Mouse (Mus musculus): ENCODE data around the gene Nr1h2. TPM values are rescaled to one million over a fixed set of nuclear protein-coding genes. Genes with fewer than 3 reads are reported as not detected.

Gene Nr1h2
- total RNA-seq, 2 experiments from 2014 or later, result 34.6 to 56.8 TPM

DNA sequence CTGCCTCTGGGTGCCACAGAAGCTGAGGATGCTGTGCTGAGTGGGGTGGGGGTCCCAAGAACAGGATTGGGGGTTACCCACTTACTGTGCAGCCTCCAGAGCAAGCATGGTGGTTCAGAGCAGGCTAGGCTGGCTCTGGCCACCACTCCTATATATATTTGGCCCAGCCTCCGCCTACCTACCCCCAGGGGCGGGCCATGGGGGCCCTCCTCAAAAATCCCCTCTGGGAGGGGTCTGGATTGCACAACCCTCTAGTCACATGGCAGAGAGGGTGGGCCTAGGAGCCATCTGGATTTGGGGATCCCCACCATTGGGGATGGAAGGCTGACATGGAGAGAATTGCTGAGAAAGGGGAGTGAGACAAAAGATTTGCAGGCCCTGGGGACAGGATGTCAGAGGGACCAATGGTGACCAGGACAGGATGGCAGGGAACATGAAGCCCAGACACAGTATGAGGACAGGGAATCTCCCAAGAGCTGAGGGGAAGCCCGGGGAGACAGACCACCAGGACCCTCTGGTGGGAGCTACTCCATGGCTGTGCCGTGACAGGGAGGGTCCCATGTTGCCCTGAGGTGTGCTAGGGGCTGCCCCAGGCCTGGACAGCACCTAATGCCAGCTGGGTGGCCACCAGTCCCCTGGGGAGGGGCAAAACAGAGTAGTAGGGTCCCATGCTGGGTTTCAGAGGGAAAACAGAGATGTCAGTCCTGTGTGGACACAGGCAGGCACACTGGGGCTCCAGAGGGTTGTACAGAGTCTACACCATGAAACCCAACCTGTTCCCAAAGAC, 21.6 kb downstream of the Nr1h2 start, which contains the start of gene Spib:
Gene Spib, minus strand, starts transcription at position 126 of the 787 bp plus-strand sequence.
- no peak for ATAC-seq (replicated peaks; ENCODE audit: poor library complexity, severe bottlenecking)

DNA sequence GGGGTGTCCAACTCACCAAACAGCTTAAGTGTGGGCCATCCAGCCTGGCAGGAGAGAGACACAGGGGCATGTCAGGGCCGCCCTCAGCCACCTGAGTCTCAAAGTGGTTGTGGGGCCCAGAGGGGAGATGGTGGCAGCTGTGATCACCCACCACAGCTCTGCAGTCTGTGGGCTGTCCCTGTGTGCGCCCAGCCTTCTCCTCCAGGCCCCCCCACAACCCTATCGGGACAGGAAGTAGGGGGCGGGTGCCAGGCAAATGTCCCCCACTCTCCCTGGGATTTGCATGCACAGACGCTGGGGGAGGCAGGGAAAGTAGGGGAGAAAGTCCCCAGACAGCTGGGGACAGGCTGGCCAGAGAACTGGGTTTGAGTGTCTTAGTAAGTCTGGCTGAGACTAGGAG, 22.5 kb downstream of the Nr1h2 start:
- no peak for ATAC-seq (replicated peaks; ENCODE audit: poor library complexity, severe bottlenecking)

DNA sequence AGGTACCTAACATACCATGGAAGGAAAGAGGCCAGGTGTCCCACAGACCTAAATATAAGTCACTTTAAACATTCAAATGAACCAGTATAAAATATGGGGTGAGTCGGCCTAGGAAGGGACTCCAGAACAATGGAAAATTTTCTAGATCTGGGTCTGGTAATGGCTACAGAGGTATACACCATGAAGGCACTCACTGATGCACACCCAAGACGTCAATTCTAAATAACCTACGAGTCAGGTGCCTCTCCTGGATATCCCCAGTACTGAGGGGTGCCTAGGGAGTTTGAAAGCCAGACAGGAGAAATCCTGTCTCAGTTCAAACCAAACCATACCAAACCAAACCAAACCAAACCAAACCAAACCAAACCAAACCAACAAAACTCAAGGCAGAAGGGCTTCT, 23.2 kb downstream of the Nr1h2 start:
- ATAC-seq (replicated peaks; ENCODE audit: poor library complexity, severe bottlenecking), result no peak

DNA sequence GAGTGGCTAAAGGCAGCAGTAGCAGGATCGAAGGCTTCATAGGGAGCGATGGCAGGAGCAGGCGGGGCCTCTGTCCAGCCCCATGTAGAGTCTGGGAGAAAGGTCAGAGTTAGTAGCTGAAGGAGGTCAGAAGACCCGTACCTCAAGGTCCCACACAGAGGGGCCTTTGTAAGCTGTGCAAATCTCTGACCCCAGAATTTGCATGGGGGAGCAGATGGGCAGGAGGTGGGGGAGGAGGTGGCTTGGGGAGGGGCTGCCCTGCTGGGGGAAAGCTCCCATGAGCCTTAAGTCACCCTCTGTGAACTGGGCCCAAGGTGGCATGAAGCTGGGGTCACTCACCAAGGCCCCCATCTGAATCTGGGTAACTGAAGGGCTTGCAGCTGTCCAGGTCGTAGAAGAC, 24.2 kb downstream of the Nr1h2 start:
- no peak for ATAC-seq (replicated peaks; ENCODE audit: poor library complexity, severe bottlenecking)

DNA sequence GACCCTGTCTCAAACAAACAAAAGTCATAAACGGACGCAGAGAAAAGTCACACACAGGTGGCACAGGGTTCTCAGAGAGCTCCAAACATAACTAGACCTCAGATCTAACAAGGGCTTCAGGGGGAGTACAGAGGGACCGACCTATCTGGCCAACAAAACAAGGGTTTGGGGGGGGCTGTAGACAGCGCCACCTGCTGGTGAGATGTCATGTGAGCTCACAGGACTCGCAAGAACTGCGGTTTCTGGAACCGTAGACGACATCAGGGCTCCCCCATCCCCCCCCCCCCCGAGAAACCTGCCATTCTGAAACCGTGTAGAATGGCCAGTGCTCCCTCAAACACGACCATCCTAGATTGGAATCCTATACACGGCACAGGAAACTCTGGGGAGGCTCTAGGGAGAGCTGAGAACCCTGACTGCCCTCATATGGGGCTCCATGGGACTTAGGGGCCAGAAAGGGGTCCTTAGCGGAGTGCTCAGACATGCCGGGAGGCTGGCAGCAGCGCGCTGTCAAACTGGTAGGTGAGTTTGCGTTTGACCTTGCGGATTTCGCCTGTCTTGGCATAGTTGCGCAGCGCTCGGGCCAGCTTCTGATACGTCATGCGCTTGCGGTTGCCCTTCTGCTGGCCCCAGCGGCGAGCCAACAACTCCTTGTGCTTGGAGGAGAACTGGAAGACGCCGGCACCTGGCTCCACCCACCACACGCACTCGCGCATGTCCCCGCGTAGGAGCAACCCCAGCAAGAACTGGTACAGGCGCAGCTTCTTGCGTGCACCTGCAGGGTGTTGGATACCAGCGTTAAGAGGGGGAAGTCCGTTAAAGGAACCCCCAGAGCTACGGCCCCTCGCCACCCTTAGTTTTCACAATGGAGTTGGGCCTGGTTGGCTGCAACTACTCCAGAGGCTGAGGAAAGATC, 26.0 kb downstream of the Nr1h2 start:
- ATAC-seq (replicated peaks; ENCODE audit: poor library complexity, severe bottlenecking), result peak; percentile 89

DNA sequence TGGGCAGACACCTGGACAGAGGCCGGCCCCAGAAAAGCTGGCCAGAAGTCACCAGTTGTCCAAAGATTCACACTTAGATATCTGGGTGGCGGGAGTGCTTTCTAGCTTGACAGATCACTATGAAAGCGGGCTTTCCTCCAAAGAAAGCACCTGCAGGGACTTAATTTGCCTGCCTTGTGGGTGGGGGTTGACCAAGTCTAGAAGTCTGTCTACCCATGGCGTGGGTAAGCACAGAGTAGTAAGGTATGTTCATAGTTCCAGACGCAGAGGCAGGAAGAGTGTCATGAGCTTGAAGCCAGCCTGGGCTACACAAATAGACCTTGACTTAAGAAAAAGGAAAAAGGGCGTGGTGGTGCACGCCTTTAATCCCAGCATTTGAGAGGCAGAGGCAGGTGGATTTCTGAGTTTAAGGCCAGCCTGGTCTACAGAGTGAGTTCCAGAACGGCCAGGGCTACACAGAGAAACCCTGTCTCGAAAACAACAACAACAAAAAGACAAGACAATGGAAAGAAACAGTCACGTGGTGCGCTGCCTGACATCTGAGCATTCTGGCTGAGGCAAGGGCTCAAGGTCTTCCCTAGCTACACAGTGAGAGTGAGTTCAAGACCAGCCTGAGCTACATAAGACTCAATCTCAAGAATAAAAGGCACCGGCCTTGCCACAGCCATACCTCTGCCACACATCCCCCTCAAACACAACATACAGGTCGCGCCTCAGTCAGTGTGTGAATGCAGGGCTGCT, 27.2 kb downstream of the Nr1h2 start:
- ATAC-seq (replicated peaks; ENCODE audit: poor library complexity, severe bottlenecking), result no peak

DNA sequence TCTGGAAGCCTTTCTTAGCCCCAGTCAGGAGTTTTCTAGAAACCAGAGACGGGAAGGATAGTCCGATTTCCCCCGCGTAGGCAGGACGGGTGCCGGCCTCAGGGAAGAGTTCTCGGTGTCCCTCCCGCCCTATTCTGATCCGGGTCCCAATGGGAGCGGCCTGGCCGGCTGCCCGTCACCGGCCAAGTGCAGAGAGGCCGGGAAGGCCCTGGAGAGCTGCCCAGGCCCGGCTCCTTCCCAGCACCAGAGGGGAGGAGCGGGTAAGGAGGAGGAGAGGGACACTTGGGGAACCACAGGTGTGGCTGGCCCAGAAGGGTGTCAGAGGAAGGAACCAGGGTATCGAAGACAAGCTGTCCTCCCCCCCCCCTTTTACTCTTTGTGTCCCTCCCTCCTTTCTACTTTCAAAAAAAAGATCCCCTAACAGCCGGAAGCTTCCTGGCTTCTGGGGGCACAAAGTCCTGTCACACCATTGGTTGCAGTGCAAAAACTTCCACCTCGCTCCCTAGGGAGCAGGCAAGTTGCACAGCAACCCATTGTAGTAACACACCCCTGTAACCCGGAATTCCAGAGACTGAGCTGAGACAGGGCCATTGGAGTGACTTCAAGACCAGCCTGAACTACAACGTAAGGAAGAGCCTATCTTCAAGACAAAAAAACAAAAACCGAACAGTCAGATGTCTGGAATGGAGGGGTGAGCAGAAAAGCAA, 28.5 kb downstream of the Nr1h2 start:
- ATAC-seq (replicated peaks; ENCODE audit: poor library complexity, severe bottlenecking), result no peak

DNA sequence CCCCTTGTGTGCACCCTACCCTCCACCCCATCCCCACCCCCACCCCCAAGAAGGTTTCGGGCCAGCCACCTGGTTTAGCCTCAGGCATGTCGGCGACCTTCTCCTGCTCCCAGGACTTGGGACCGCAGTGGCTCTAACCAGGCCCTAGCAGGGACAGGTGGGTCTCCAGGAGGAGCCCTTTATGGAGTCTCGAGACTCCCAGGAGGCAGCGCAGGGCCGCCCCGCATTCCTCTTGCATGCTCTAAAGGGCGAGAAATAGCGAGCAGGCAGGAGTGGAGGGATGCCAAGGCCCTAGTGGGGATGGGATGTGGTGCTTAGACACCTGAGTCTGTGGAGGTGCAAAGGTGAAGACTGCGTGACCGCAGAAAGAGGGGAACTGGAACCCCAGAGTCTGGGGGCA, 29.2 kb downstream of the Nr1h2 start, which contains the start of gene Mybpc2:
Gene Mybpc2, minus strand, starts transcription at position 155 of the 400 bp plus-strand sequence.
- ATAC-seq (replicated peaks; ENCODE audit: poor library complexity, severe bottlenecking), result no peak

DNA sequence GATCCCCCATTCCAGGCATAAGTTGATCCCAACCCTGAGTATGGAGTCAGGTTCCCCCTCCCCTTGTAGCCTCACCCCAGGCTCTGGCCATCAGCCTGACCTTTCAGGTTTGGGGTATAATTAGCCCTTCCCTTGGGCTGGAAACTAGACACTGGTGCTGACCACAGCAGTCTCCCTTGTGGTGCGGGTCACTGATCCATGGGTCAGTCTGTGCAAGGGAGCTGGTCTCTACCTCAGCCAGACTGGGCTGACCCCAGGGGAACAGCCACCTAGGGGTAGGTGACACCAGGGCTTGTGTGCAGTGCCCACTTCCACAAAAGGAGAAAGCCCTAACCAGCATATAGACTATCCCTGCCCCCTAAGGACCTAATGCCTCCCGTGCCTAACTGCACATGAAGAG, 30.7 kb downstream of the Nr1h2 start:
- ATAC-seq (replicated peaks; ENCODE audit: poor library complexity, severe bottlenecking), result no peak

DNA sequence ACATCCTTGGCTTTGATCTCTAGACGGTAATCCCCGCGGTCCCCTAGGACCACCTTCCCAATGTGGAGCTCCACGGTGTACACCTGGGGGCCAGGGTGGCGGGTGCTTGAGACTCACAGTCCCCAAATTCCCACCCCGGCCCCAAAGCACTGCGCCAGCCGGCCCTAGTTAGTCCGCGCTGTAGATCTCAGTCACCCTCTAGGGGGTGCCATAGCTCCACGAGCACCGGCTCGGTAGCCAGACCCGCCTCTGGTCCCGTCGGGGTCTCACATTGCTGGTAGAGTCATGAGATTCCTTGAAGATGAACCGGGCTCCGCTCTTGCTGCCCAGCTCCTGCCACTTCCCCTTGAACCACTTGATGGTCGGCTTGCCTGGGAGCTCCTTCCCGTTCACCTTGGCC, 32.0 kb downstream of the Nr1h2 start:
- peak; percentile 81 for ATAC-seq (replicated peaks; ENCODE audit: poor library complexity, severe bottlenecking)

DNA sequence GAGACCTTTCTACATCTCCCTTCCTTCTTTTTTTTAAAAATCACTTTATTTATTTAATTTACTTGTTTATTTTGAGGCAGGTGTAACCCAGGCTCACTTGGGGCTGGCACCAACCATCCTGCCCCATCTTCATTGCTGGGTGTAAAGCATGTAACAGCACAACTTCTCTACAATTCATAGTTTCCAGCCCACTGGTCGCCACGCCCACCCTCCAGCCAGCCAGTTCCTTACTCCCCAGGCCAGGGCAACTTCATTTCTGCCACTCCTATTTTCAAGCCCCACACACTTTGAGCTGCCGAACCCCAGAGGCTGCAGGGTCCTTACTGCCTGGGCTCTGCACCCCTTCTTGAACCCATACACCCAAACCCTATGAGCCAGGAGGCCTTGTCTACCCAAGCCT, 32.8 kb downstream of the Nr1h2 start:
- no peak for ATAC-seq (replicated peaks; ENCODE audit: poor library complexity, severe bottlenecking)

DNA sequence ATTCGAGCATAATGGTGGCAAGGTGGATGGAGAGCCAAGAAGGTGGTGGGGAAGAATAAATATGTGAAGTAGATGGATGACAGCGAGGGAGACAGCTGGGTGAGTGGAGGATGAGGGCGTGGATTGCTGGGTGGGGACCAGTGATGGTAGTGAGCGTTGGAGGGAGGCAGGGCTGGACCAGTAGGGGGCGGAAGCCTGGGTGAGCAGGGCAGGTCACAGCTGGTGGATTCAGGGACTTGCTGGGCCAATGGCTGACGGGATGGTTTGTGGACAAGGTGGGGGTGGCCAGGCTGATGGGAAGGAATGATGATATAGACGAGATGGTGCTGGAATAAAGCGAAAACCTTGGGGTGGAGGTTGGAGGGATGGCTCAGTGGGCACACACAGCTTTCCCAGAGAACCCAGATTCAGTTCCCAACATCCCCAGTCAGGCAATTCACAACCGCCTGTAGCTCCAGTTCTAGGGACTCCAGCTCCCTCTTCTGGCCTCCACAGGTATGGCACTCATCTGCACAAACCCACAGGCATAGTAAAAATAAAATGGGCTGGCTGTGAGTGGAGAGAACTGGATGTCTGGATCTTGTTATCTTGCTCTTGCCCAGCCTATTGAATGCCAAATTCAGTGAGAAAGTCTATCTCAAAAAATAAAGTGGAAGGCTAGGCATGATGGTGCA, 34.4 kb downstream of the Nr1h2 start:
- ATAC-seq (replicated peaks; ENCODE audit: poor library complexity, severe bottlenecking), result 0 out of 2 replicates have a peak, but pooled peaks have one; percentile 30

DNA sequence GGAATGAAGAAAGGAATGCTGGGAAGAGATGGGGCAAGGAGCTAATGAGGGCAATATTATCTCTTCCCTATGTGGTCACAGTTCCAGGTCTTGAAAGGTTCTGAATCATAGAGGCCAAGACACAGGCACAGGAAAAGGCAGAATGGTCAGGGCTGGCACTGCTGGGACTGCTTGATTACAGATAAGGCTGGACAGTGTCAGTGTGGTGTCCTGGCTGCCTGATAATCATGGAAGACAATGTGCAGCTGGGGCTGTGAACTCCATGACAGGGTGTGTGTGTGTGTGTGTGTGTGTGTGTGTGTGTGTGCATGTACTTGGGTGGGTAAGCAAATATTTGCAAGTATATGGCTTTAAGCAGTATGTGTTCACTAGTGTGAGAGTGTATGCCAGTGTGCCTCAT, 46.3 kb downstream of the Nr1h2 start:
- ATAC-seq (replicated peaks; ENCODE audit: poor library complexity, severe bottlenecking), result no peak

DNA sequence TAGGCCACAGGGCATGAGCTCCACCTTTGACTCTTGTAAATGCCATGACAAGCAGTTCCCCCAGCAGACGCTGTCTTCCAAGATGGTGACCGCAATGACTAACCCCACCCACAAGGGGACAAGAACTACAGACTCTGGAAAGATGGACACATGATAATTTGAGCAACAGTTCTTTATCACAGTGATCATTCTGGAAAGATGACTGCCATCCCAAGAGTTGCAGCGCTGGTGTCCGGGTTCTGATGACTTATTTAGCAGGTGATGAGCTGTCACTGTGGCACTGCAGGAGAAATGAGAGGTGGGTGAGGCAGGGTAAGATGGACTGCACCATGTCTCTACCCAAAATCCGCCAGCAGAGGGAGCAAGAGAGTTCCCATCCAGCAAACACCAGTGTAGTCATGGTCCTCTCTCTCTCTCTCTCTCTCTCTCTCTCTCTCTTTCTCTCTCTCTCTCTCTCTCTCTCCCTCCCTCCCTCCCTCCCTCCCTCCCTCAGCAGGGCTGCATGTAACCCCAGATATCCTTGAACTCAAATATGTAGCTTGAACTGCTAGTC, 52.1 kb downstream of the Nr1h2 start:
- peak; percentile 76 for ATAC-seq (replicated peaks; ENCODE audit: poor library complexity, severe bottlenecking)

DNA sequence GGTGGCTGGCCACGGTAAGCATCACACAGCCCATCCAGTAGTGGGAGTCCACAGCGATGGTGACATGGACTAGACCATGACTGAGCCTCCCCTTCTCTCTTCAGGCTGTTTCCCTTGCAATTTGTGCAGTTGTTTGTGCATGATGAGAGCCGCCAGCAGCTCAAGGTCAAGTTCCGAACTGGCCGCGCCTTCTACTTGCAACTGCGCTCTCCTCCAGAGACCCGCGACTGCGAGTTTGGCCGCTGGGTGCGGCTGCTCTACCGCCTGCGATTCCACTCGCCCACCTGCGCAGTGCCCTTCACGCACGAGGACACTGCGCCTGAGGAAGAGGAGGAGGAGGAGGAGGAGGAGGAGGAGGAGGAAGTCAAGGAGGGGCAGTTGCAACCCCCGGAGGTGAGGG, 53.7 kb downstream of the Nr1h2 start:
- ATAC-seq (replicated peaks; ENCODE audit: poor library complexity, severe bottlenecking), result no peak
